Mouse (Mus musculus) lung, embryonic 16.5 days (tissue): ENCODE measurements around the gene Gpatch8. TPM values are rescaled to one million over a fixed set of nuclear protein-coding genes. Genes with fewer than 3 reads are reported as not detected.

Experiments
- ATAC-seq: fragments of 200-750 bp; cut with Nextera tagmentation; 2 replicates; pipeline ENCODE4 v1.8.0; 2017; ENCODE audit warnings: low read depth, mild to moderate bottlenecking, moderate library complexity
- H3K27ac ChIP-seq: fragments of 300-500 bp; sonication (generic); 2 replicates; pipeline ENCODE4 v1.5.1; 2014; ENCODE audit warnings: mild to moderate bottlenecking, control low read depth, low read length
- H3K27me3 ChIP-seq: fragments of 300-500 bp; sonication (generic); 2 replicates; pipeline ENCODE4 v1.6.1; 2014; ENCODE audit warnings: low read depth, low read length, mixed read lengths; ENCODE audit not compliant: control insufficient read depth, insufficient read depth
- H3K36me3 ChIP-seq: fragments of 300-500 bp; sonication (generic); 2 replicates; pipeline ENCODE4 v1.6.1; 2014; ENCODE audit warnings: low read length; ENCODE audit not compliant: control insufficient read depth, insufficient read depth
- H3K4me1 ChIP-seq: fragments of 300-500 bp; sonication (generic); replicated peaks from 2 replicates; pipeline ENCODE4 v1.6.1; 2014; ENCODE audit warnings: low read length, mixed read lengths; ENCODE audit not compliant: control insufficient read depth, insufficient read depth
- H3K4me2 ChIP-seq: fragments of 300-500 bp; sonication (generic); 2 replicates; pipeline ENCODE4 v1.6.1; 2014; ENCODE audit warnings: low read depth, low read length, control low read depth
- H3K4me3 ChIP-seq: fragments of 300-500 bp; sonication (generic); 2 replicates; pipeline ENCODE4 v1.5.1; 2014; ENCODE audit warnings: mild to moderate bottlenecking, low read length, control low read depth
- H3K9ac ChIP-seq: fragments of 300-500 bp; sonication (generic); 2 replicates; pipeline ENCODE4 v1.6.1; 2014; ENCODE audit warnings: low read length, control low read depth
- H3K9me3 ChIP-seq: fragments of 300-500 bp; sonication (generic); 2 replicates; pipeline ENCODE4 v1.6.1; 2016; ENCODE audit warnings: low read length; ENCODE audit not compliant: control insufficient read depth
- WGBS: fragments of 180-500 bp; shearing (Covaris S2); extraction: QIAGEN DNeasy Blood & Tissue Kit; methylation state at CpG from one replicate; pipeline ENCODE4 v1.1.7; 2014; 5-methylcytosine and 5-hydroxymethylcytosine counted together
- polyA plus RNA-seq: library from polyadenylated mRNA; unstranded; fragments of >200 nt; fragmentation: Nextera tagmentation; extraction: Ambion mirVana; gene quantifications from 2 replicates; pipeline ENCODE4 v1.2.1, GENCODE M21; 2015

Gpatch8 gene
- polyA plus RNA-seq, 1 experiment from 2014 or later = 47.1 TPM

DNA sequence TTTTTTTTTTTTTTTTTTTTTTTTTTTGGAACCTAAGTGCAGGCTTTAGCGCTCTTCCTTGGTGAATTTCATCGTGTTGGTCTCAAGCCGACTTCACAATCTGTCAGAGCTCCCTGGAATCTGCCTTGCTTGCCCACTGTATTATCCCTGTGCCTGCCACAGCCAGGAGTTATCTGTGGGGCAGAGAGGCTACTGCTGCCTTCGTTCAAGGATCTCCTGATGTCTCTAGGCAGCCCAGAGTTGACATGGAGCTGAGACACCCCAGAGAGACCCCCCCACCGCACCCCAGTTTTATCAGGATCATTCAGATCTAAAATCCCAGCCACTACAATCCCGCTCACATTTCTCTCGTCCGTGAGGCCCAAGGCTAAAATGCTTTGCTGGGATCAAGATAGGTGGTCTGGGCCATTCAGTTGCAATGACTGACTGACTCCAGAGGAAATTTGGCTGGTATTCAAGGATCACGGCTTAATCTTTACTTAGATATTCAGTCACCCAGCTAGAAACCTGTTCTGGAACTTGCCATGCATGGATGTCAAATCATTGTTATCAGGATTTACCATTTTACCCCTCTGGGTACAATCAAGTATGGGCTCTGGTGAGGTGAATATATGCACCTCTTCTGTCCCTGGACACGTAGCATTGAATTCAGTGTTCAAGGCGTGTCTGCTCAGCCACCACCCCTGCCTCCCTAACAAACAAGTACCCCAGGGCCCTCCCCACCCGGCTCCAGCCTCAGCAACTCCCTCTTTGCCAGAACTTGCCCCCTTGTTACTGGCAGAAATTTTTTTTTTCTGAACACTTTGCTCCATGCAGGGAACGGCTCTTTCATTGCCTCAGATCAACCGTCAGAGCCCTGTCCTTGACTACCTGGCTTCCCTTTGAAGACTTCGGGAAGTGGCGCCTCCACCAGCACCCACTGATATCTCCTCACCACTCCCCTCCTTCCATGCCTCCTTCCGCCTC lies 106.9 kb downstream of the Gpatch8 start:
- no peak overlapping the region for H3K27ac ChIP-seq
- H3K27me3 ChIP-seq = no peaks in the 10 kb centered on the region
- H3K36me3 ChIP-seq = no peaks in the 10 kb centered on the region
- peaks cover 42% of the 10 kb centered on the region for H3K4me1 ChIP-seq
- H3K4me2 ChIP-seq = no peak overlapping the region
- H3K4me3 ChIP-seq = no peak overlapping the region
- 34% methylated on average over 17 of the region's 17 CpGs for WGBS
- no peak for ATAC-seq
- no peak overlapping the region for H3K9ac ChIP-seq
- H3K9me3 ChIP-seq = no peaks in the 10 kb centered on the region

DNA sequence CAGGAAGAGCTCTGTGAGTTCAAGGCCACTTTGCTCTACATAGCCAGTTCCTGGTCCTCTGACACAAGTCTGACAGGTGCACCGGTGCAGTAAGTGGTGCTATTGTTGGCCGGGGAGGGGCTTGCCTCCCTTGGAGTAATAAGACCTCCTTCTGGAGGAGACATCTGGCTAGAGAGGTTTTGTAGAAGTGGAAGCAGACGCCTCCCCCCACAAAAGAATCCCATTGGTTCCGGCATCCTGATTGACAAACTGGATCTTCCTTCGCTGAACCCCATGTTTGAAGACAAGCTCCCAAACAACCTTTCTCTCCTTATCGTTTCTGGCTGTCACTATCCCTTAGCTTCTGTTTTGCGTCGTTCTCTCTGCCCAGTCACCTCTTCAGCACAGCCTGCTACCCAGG lies 107.9 kb downstream of the Gpatch8 start:
- 18% methylated on average over 8 of the region's 8 CpGs for WGBS
- Histone ChIP-seq H3K36me3 (peaks cover 2% of the 10 kb centered on the region), H3K27ac (no peak overlapping the region), H3K4me2 (no peak overlapping the region), H3K9ac (no peak overlapping the region), H3K27me3 (no peaks in the 10 kb centered on the region), H3K9me3 (no peaks in the 10 kb centered on the region), H3K4me3 (no peak overlapping the region), H3K4me1 (peaks cover 45% of the 10 kb centered on the region)
- ATAC-seq = no peak

DNA sequence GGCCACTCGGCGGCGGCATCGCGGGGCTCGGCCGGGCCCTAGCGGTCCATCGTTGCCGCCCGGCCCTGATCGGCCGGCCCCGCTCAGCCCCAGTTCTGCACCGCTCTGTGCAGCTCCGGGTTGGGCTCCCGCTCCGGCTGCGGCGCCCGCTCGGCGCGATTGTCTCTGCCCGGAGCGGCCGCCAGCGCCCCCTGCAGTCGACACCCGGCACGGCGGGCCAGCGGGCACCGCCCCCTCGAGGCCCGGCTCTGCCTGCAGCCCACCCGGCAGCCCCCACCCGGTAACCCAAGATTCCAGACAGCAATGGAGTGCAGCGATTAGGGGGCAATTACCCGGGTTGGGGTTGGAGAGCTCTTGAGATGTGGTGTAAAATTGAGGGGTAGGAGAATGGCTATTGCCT lies 108.7 kb downstream of the Gpatch8 start, which contains the start of gene Fam171a2:
Gene Fam171a2, minus strand, starts transcription at position 186 of the 400 bp plus-strand sequence.
- Histone ChIP-seq H3K9ac (peak within 1 kb of the TSS; percentile 98), H3K4me3 (peak within 1 kb of the TSS; percentile 88), H3K27me3 (no peaks in the 10 kb centered on the region), H3K4me1 (peaks cover 42% of the 10 kb centered on the region), H3K36me3 (peaks cover 5% of the 10 kb centered on the region), H3K9me3 (no peaks in the 10 kb centered on the region), H3K27ac (peak within 1 kb of the TSS; percentile 89), H3K4me2 (peak within 1 kb of the TSS; percentile 83)
- whole genome bisulfite sequencing = under 1% methylated on average over 40 of the region's 40 CpGs
- ATAC-seq = peak; percentile 73

DNA sequence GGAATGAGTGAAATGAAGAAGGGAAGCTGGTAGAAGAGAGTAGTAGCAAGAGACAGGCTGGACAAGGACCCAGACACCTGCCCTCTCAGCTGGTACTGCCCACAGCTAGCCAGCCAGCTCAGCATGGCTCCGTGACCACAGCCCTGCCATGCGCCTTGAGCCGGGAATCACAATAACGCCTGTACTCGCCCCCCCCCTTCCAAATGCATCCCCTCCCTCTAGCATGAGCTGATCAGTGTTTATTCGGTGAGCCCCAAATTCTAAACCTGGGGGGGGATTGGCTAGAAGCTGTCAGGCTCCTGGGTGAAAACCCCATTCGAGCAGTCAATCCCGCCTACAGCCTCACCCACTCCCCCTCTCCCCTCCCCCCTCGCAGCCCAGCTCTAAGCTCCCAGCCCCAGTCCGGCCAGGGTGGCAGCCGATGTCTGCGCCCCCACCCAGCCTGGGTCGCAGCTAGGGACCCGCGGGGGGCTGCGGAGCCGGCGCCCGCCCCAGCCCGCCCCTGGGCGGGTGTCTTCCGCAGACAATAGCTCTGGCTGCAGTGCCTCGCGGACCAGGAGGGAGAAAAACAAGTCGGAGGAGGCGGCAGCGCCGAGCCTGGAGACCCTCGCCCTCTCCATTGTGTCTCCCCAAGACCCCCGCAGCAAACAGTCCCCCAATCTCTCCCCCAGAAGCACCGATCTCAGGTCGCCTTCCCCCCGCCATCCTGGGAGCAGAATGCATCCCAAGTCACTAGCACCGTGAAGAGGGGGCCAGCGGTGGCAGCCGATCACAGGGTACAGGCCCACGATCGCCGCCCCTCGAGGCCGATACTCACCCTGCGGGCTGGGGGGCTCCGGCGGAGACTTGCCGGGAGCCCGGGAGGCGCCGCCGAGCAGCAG lies 109.4 kb downstream of the Gpatch8 start:
- ATAC-seq = peak; percentile 46
- peak overlapping the region; percentile 98 for H3K9ac ChIP-seq
- 1% methylated on average over 45 of the region's 49 CpGs for WGBS
- peaks cover 10% of the 10 kb centered on the region for H3K36me3 ChIP-seq
- H3K9me3 ChIP-seq = no peaks in the 10 kb centered on the region
- H3K4me2 ChIP-seq = peak overlapping the region; percentile 83
- peaks cover 42% of the 10 kb centered on the region for H3K4me1 ChIP-seq
- peak overlapping the region; percentile 88 for H3K4me3 ChIP-seq
- H3K27me3 ChIP-seq = no peaks in the 10 kb centered on the region
- H3K27ac ChIP-seq = peak overlapping the region; percentile 89

DNA sequence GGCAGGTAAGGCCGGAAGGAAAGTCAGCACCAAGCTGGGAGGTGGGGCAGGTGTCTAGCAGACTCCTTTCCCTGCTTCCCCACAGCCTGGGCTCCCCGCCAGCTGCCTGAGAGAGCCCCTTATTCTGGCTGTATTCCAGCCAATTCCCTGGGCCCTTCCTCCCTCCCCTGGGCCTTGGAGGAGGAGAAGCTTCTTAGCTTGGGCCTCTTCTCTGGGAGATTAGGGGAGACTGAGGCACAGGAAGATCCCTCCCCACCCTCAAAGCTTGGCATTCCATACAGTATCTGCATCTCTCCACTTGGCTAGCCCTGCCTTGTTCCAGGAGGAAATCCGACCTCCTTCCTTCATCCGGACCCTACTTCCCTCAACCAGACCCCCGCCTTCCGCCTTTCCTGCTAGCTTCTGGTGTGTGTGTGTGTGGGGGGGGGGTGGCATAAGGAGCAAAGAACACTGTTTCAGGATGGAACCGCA lies 110.3 kb downstream of the Gpatch8 start:
- Histone ChIP-seq H3K27ac (peak overlapping the region; percentile 89), H3K4me1 (peaks cover 42% of the 10 kb centered on the region), H3K4me2 (peak overlapping the region; percentile 83), H3K36me3 (peaks cover 18% of the 10 kb centered on the region), H3K9me3 (no peaks in the 10 kb centered on the region), H3K9ac (peak overlapping the region; percentile 98), H3K4me3 (peak overlapping the region; percentile 88), H3K27me3 (no peaks in the 10 kb centered on the region)
- peak; percentile 52 for ATAC-seq
- under 1% methylated on average over 7 of the region's 7 CpGs for WGBS

DNA sequence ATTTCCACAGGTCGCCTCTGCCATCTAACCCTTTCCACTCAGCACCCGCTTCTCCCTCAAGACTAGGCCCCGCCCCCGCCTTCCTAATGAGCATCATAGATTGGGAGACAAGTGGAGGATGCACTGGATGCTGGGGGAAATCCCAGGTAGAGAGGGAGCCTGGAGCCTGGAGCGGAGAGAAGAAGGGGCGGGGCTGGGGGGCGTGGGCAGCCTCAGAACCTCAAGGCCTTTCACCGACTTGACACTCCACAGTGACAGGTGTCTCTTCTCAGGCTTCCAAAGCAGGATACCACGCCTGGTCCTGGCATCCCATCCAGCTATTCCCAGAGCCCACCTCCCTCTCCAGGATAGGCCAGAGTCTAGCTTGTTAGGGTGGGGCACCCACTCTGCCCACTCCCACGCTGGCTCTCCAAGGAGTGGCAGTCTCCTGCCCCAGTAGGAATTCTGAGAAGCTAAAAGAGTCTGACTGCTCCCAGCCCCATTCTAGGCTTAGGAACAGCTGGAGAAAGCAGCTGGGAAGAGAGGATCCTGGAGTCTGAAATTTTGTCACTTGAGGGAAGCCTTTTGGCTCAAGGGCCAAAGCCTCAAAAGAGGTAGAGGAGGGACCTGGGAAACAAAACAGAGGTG lies 110.8 kb downstream of the Gpatch8 start:
- Histone ChIP-seq H3K4me3 (peak overlapping the region; percentile 88; the same call in 1 of the 2 replicates), H3K4me2 (peak overlapping the region; percentile 83), H3K9me3 (no peaks in the 10 kb centered on the region), H3K27ac (peak overlapping the region; percentile 89), H3K27me3 (no peaks in the 10 kb centered on the region), H3K36me3 (peaks cover 18% of the 10 kb centered on the region), H3K4me1 (peaks cover 42% of the 10 kb centered on the region), H3K9ac (no peak overlapping the region)
- peak; percentile 49 for ATAC-seq
- 16% methylated on average over 10 of the region's 10 CpGs for WGBS

DNA sequence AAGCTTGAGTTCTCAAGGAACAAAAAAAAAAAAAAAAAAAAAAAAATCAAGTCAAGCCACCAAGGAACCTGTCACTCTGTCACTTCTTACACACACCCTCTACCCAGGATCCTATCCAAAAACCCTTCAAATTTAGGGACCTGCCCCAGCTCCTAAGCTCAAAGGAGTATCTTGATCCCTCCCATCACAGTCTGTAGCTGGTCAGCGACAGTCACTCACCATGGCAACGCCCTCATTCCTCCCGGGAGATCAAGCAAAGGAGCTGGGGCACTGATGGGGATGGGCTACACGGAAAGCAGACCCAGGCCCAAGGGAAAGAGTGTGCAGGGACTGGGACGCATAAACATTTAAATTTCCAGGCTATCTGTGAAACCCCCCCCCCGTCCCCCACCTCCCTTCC lies 111.4 kb downstream of the Gpatch8 start:
- Histone ChIP-seq H3K4me3 (no peak overlapping the region), H3K27ac (peak overlapping the region; percentile 89; the same call in 1 of the 2 replicates), H3K9me3 (no peaks in the 10 kb centered on the region), H3K9ac (no peak overlapping the region), H3K4me1 (peaks cover 42% of the 10 kb centered on the region), H3K36me3 (peaks cover 23% of the 10 kb centered on the region), H3K27me3 (no peaks in the 10 kb centered on the region), H3K4me2 (no peak overlapping the region)
- no peak for ATAC-seq
- WGBS = 15% methylated on average over 6 of the region's 6 CpGs

DNA sequence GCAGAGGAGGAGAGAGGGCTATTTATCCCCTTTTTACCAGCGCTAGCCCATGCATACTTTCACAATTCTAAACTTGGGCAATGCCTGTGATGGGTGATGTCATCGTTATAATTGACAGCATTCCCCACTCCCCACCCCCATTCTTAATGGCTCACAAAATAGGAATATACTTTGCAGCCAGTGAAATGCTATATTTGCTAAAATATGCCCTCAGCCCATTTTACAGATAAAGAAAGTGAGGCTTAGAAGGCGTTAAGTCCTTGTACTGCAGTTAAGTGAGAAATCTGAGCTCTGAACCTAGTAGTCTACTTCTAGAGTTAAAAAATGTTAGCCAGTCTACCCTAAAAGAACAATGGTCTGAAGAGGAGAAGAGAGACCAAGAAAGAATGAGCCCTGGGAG lies 111.9 kb downstream of the Gpatch8 start:
- Histone ChIP-seq H3K9ac (no peak overlapping the region), H3K9me3 (no peaks in the 10 kb centered on the region), H3K4me3 (no peak overlapping the region), H3K27me3 (no peaks in the 10 kb centered on the region), H3K36me3 (peaks cover 25% of the 10 kb centered on the region), H3K27ac (no peak overlapping the region), H3K4me2 (no peak overlapping the region), H3K4me1 (peaks cover 42% of the 10 kb centered on the region)
- no peak for ATAC-seq
- WGBS = 81% methylated on average over 3 of the region's 3 CpGs
